Mouse (Mus musculus) spleen, adult 2 months (tissue): ENCODE results near the gene Gm20661.

Experiments used
- CTCF ChIP-seq: fragments of 200-500 bp; IDR thresholded peaks from 2 replicates; pipeline ENCODE4 v1.5.1; 2011; ENCODE audit warnings: mild to moderate bottlenecking, inconsistent platforms; ENCODE audit not compliant: insufficient read depth, insufficient read length, insufficient replicate concordance; ENCODE audit errors: extremely low read depth
- POLR2A ChIP-seq: fragments of 200-500 bp; IDR thresholded peaks from 2 replicates; pipeline ENCODE4 v1.6.1; 2011; ENCODE audit warnings: low read depth, low read length, inconsistent platforms

DNA sequence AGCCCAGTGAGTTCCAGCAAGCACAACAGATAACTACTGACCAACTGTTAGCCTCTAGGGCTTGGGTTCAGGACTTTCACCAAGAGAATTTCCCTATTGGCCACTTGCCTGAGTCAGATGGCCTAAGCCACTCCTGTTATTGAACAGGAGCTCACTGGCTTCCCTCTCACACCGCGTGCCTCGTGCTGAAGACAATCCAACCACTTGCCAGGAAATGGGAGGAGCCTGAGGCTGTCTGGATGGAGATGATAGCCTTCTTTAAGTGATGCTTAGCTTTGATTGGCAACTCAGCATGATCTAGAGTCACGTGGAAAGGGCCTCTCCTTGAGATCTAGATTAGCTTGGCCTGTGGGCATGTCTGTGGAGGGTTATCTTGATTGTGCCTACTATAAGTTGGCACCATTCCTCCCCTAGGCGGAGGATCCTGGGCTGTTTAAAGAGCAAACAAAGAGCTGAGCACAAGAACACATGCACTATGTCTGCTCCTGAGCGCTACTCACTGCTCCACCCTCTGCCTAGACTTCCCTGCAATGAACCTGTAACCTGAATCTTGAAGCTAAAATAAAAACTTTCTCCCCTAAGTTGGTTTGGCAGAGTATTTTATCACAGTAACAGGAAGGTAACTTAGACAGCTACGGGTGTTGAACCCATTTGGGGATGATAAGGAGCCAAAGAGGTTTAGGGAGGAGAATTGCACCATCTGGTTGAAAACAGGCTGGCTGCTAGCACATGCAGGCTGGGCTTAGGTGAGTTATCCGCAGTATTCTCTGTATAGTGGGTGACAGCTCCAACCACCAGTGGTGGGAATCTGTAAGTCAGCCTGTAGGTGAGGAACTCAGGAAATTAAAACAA lies 10.9 kb upstream of the Gm20661 start:
- TF ChIP-seq POLR2A (no peak), CTCF (no peak)
